Mouse (Mus musculus): Measurements from ENCODE around the gene Gltp.

- no peak for TF ChIP-seq CTCF (IDR thresholded peaks at IDR 0.05; ENCODE audit: borderline replicate concordance, extremely low read depth, insufficient read depth, insufficient read length)
- TF ChIP-seq POLR2A (IDR thresholded peaks at IDR 0.05; ENCODE audit: borderline replicate concordance, extremely low read depth, insufficient read depth, insufficient read length, poor library complexity, severe bottlenecking), result no peak
Observed at GRCm38 (mm10) chr5:114721969-114722368, 31.2 kb upstream of the Gltp start.

Data from brain, embryonic 14.5 days (tissue).